Mouse (Mus musculus) hindbrain, postnatal 0 days (tissue): Measurements from ENCODE around the gene Nrp1. TPM values are rescaled to one million over a fixed set of nuclear protein-coding genes. Genes with fewer than 3 reads are reported as not detected.
A peak's percentile ranks its signal among the peaks of the same experiment; 100 is the strongest.

ENCODE experiments used
- ATAC-seq: fragments of 200-750 bp; cut with Nextera tagmentation; 2 replicates; pipeline ENCODE4 v1.8.0; 2017; ENCODE audit warnings: mild to moderate bottlenecking, moderate TSS enrichment, moderate library complexity
- DNase-seq: peaks from one replicate; pipeline ENCODE4 v3.0.0-alpha.2; 2015; ENCODE audit warnings: low spot score
- H3K27ac ChIP-seq: fragments of 300-500 bp; sonication (generic); 2 replicates; pipeline ENCODE4 v1.5.1; 2014; ENCODE audit warnings: mild to moderate bottlenecking
- H3K27me3 ChIP-seq: fragments of 300-500 bp; sonication (generic); 2 replicates; pipeline ENCODE4 v1.6.1; 2014; ENCODE audit warnings: low read length, mixed read lengths; ENCODE audit not compliant: insufficient read depth
- H3K36me3 ChIP-seq: fragments of 300-500 bp; sonication (generic); 2 replicates; pipeline ENCODE4 v1.6.1; 2014; ENCODE audit warnings: low read length, mixed read lengths; ENCODE audit not compliant: insufficient read depth
- H3K4me1 ChIP-seq: fragments of 300-500 bp; sonication (generic); 2 replicates; pipeline ENCODE4 v1.6.1; 2014; ENCODE audit warnings: antibody characterized with exemption, low read length, mixed read lengths; ENCODE audit not compliant: insufficient read depth
- H3K4me2 ChIP-seq: fragments of 300-500 bp; sonication (generic); 2 replicates; pipeline ENCODE4 v1.6.1; 2014; ENCODE audit warnings: low read depth, mild to moderate bottlenecking, low read length, moderate library complexity, mixed read lengths
- H3K4me3 ChIP-seq: fragments of 300-500 bp; sonication (generic); 2 replicates; pipeline ENCODE4 v1.5.1; 2014; ENCODE audit warnings: low read length
- H3K9ac ChIP-seq: fragments of 300-500 bp; sonication (generic); replicated peaks from 2 replicates; pipeline ENCODE4 v1.6.1; 2014; ENCODE audit warnings: mild to moderate bottlenecking, low read length, moderate library complexity, mixed read lengths
- H3K9me3 ChIP-seq: fragments of 300-500 bp; sonication (generic); 2 replicates; pipeline ENCODE4 v1.6.1; 2016; ENCODE audit warnings: low read length, mixed read lengths
- CTCF ChIP-seq: IDR thresholded peaks from 2 replicates; pipeline ENCODE4 v1.5.1; 2016; ENCODE audit warnings: antibody characterized with exemption, control low read depth, low read depth
- WGBS: fragments of 180-500 bp; shearing (Covaris S2); extraction: QIAGEN DNeasy Blood & Tissue Kit; methylation state at CpG from one replicate; pipeline ENCODE4 v1.1.7; 2014; 5-methylcytosine and 5-hydroxymethylcytosine counted together
- polyA plus RNA-seq: library from polyadenylated mRNA; unstranded; fragments of >200 nt; fragmentation: Nextera tagmentation; extraction: Ambion mirVana; gene quantifications from 2 replicates; pipeline ENCODE4 v1.2.1, GENCODE M21; 2015
- total RNA-seq: library from RNA; depleted of rRNA; stranded (reverse); fragments of >200 nt; gene quantifications from 2 replicates; pipeline ENCODE4 v1.2.3, GENCODE M21; 2014

Gene Nrp1
- total and polyA plus RNA-seq, 2 experiments from 2014 or later, result 44.3 to 51.0 TPM

- Histone ChIP-seq H3K27ac (no peak overlapping the region), H3K36me3 (no peaks in the 10 kb centered on the region), H3K9ac (no peak overlapping the region), H3K4me2 (no peak overlapping the region), H3K4me1 (0 out of 2 replicates have a peak, but pooled peaks cover 2% of the 10 kb centered on the region), H3K27me3 (no peaks in the 10 kb centered on the region), H3K9me3 (no peaks in the 10 kb centered on the region), H3K4me3 (no peak overlapping the region)
- no peak for TF ChIP-seq CTCF
- ATAC-seq (no peak), DNase-seq (no peak)
- WGBS, result 35% methylated on average over 4 of the region's 4 CpGs
Observed at GRCm38 (mm10) chr8:128445596-128445995, 87.2 kb downstream of the Nrp1 start.

- no peak overlapping the region for H3K27ac ChIP-seq
- H3K9ac ChIP-seq, result no peak overlapping the region
- no peak overlapping the region for H3K4me3 ChIP-seq
- no peak for TF ChIP-seq CTCF
- no peaks in the 10 kb centered on the region for H3K9me3 ChIP-seq
- H3K4me1 ChIP-seq, result 0 out of 2 replicates have a peak, but pooled peaks cover 5% of the 10 kb centered on the region
- ATAC-seq (no peak), DNase-seq (no peak)
- 93% methylated on average over 3 of the region's 3 CpGs for WGBS
- H3K36me3 ChIP-seq, result no peaks in the 10 kb centered on the region
- no peak overlapping the region for H3K4me2 ChIP-seq
- no peaks in the 10 kb centered on the region for H3K27me3 ChIP-seq
Observed at GRCm38 (mm10) chr8:128446636-128447035, 88.2 kb downstream of the Nrp1 start.

- H3K27ac ChIP-seq, result no peak overlapping the region
- 0 out of 2 replicates have a peak, but pooled peaks cover 5% of the 10 kb centered on the region for H3K4me1 ChIP-seq
- no peaks in the 10 kb centered on the region for H3K9me3 ChIP-seq
- H3K36me3 ChIP-seq, result no peaks in the 10 kb centered on the region
- WGBS, result 96% methylated on average over 3 of the region's 3 CpGs
- TF ChIP-seq CTCF, result no peak
- no peak overlapping the region for H3K9ac ChIP-seq
- no peak overlapping the region for H3K4me3 ChIP-seq
- DNase-seq (no peak), ATAC-seq (no peak)
- H3K27me3 ChIP-seq, result no peaks in the 10 kb centered on the region
- H3K4me2 ChIP-seq, result no peak overlapping the region
Observed at GRCm38 (mm10) chr8:128447320-128447719, 88.9 kb downstream of the Nrp1 start.

GRCm38 (mm10) chr8:128450390-128451032 lies 92.1 kb downstream of the Nrp1 start:
- ATAC-seq, result no peak
- Histone ChIP-seq H3K27ac (peak overlapping the region; percentile 60), H3K36me3 (no peaks in the 10 kb centered on the region), H3K4me1 (0 out of 2 replicates have a peak, but pooled peaks cover 5% of the 10 kb centered on the region), H3K27me3 (no peaks in the 10 kb centered on the region), H3K4me2 (no peak overlapping the region), H3K9me3 (no peaks in the 10 kb centered on the region), H3K4me3 (no peak overlapping the region), H3K9ac (no peak overlapping the region)
- 45% methylated on average over 9 of the region's 9 CpGs for WGBS
- peak; percentile 36 for DNase-seq
- no peak for TF ChIP-seq CTCF

GRCm38 (mm10) chr8:128451121-128451520 lies 92.7 kb downstream of the Nrp1 start:
- no peak for TF ChIP-seq CTCF
- DNase-seq (no peak), ATAC-seq (no peak)
- no peaks in the 10 kb centered on the region for H3K9me3 ChIP-seq
- no peak overlapping the region for H3K4me2 ChIP-seq
- H3K36me3 ChIP-seq, result no peaks in the 10 kb centered on the region
- 55% methylated on average over 1 of the region's 1 CpGs for whole genome bisulfite sequencing
- no peaks in the 10 kb centered on the region for H3K27me3 ChIP-seq
- H3K4me1 ChIP-seq, result 0 out of 2 replicates have a peak, but pooled peaks cover 5% of the 10 kb centered on the region
- H3K27ac ChIP-seq, result peak overlapping the region; percentile 60; the same call in 1 of the 2 replicates
- H3K4me3 ChIP-seq, result no peak overlapping the region
- H3K9ac ChIP-seq, result no peak overlapping the region

- no peaks in the 10 kb centered on the region for H3K9me3 ChIP-seq
- H3K9ac ChIP-seq, result no peak overlapping the region
- DNase-seq, result no peak
Observed at GRCm38 (mm10) chr8:128453471-128453870, 95.1 kb downstream of the Nrp1 start.

DNA sequence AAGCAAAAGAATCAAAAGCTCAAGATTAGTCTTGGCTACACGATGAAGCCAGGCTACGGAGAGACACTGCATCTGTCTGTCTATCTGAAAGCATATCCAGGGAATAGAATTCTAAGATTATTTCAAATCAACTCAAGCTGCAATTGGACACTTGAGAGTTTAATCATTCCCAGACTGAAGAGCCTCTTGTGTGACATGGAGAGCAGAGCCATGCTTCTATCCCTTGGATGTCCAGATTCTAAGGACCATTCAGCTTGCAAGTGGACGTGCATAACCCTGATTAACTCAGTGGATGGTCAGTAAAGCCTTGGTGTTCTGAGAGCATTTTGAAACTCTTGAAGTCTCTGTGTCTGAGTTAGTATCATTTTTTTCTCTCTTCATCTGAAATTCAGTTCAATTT lies 95.6 kb downstream of the Nrp1 start:
- DNase-seq (no peak), ATAC-seq (no peak)
- Histone ChIP-seq H3K36me3 (no peaks in the 10 kb centered on the region), H3K9me3 (no peaks in the 10 kb centered on the region), H3K4me1 (0 out of 2 replicates have a peak, but pooled peaks cover 5% of the 10 kb centered on the region), H3K27me3 (no peaks in the 10 kb centered on the region), H3K27ac (peak overlapping the region; percentile 15; the same call in 1 of the 2 replicates), H3K9ac (no peak overlapping the region), H3K4me3 (no peak overlapping the region), H3K4me2 (no peak overlapping the region)
- TF ChIP-seq CTCF, result no peak
- 81% methylated on average over 3 of the region's 3 CpGs for WGBS

More at GRCm38 (mm10) chr8:128453471-128453870, 95.1 kb downstream of the Nrp1 start:
- H3K36me3 ChIP-seq, result no peaks in the 10 kb centered on the region
- H3K4me2 ChIP-seq, result no peak overlapping the region
- peak overlapping the region; percentile 15; the same call in 1 of the 2 replicates for H3K27ac ChIP-seq
- 0 out of 2 replicates have a peak, but pooled peaks cover 5% of the 10 kb centered on the region for H3K4me1 ChIP-seq
- H3K27me3 ChIP-seq, result no peaks in the 10 kb centered on the region
- no peak overlapping the region for H3K4me3 ChIP-seq
- no peak for ATAC-seq
- no peak for TF ChIP-seq CTCF
- 62% methylated on average over 2 of the region's 2 CpGs for WGBS
